Mouse (Mus musculus) testis, postnatal 14 days (tissue): ENCODE data around the gene Ctsj.
"Not testable (repeated sequence)": the region's sequence is repeated elsewhere in the genome, so short reads cannot be mapped to it uniquely, and the experiment has no call there.

Source experiments
- DNase-seq: peaks from one replicate; pipeline ENCODE4 v3.0.0; 2021; ENCODE audit warnings: low spot score

Ctsj gene

DNA sequence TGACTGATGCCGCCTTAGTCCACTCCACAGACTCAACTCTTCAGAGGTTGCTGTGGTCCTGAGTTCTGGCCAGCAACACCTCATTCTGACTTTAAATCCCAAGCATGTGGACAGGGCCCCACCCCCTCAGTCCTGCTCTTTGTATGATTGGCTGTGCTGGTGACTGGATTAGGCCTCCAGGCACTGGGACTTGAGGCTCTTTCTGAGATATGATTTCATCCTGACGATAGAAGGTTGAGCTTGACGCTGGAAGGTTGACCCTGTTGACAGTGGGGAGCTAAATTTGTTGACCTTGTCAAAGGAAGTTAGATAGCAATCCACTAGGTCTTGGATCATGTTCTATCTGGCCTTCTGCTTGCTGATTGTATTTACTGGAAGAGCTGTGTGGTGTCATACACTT is at the start of gene Ctsj:
Gene Ctsj (minus strand): TSS at position 101 of the 400 bp plus-strand sequence.
- no peak for DNase-seq

DNA sequence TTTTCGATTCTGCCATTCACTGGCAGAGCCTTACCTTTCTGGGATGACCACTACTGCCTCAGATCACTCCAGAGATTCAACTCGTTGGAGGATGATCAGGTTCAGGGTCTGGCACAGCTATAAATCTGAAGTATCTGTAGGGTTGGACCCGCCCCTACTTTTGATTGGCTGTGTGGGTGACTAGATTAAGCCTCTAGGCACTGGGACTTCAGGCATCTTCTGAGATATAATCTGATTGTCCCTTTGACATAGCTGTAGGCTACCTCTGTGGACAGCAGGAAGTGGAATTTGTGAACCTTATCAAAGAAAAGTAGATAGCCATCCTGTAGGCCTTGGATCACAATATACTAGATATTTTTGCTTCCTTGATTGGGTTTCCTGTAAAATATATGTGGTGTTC is 34.8 kb upstream of the Ctsj start, which contains the start of gene Ctsq:
Gene Ctsq (minus strand): TSS at position 101 of the 400 bp plus-strand sequence.
- no peak for DNase-seq

DNA sequence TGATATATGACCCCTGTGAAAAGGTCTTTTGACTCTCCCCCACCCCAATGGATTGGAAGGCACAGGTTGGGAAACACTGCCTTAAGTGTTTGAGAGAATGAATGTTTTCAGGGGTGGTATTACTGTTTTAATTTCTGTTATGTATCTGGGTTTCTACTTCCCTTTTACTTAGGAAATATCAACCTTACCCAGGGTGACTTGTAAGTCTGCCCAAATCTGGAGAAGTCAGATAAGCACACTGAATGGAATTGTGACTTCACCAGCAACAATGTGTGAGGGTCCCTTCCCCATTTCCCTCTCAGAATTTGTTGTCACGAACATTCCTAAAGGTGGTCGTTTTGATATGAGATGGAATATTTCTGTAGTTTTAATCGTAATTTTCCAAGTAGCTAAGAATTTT is 17.0 kb upstream of the Ctsj start:
- no peak for DNase-seq

DNA sequence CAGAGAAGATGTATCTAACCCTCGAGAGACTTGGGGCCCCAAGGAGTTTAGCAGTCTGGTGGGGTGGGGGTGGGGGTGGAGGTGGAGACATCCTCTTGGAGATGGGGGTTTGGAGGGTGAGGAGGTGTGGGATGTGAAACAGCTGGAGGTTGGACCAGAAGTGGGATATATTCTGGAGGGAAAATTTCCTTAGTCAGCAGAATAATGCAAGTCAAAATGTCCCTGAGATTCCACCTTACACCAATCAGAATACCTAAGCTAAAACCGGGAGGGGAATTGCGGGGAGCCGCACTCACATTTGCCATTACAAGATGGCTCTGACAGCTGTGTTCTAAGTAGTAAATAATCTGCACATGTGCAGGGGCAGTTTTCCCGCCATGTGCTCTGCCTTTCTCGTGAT is 16.1 kb upstream of the Ctsj start:
- no peak for DNase-seq

DNA sequence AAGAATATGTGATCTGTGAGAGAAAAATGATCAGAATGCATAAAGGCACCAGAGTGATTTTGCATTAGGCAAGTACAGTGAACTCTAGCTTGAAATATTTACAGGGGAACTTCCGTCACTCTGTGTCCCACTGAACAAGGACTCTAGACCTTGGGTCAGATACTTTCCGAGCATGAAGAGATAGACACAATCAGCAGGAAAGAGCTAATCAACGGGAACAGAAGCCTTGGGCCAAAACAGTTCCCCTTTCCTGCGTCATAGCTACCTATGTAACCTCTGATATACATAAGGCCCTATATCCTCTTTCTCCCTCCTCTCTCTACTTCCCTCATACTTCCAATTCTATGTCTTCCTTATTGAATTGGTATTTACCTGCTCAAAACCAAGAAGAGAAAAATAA is 4.4 kb upstream of the Ctsj start:
- DNase-seq, result no peak

DNA sequence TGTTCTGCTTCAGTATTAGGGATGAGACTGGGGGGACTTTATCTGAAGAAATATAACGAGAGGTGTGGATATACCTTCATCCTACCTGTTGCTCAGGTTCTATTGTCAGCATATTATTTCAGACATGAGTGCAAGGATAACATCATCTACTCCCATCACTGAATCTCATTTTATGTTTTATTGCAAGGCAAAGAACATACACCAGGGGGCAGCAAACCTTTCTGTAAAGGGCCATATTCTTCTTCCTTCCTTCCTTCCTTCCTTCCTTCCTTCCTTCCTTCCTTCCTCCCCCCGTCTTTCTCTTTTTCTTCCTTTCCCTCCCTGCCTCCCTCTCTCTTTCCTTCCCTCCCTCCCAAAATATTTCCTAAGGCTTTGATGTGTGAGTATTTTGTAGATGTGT is 8.2 kb downstream of the Ctsj start:
- no peak for DNase-seq

DNA sequence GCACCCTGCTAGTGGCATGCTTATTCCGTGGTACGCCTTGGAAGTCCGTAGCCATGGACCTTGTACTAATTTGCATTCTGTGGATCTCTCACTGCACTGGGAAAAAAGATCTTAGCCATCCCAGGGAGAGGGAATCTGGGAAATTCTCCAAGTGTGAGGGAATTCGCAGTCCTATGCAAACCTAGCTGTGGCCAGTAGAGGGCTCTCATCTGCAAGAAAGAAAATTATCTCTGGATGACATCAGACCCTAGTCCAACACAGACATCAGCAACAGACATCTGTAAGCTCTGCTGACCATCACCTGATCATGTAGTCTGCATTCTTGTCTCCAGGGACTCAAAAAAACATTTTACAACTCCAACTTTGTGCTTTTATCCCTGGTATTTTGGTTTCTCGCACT is 18.8 kb downstream of the Ctsj start:
- DNase-seq, result not testable (repeated sequence)

DNA sequence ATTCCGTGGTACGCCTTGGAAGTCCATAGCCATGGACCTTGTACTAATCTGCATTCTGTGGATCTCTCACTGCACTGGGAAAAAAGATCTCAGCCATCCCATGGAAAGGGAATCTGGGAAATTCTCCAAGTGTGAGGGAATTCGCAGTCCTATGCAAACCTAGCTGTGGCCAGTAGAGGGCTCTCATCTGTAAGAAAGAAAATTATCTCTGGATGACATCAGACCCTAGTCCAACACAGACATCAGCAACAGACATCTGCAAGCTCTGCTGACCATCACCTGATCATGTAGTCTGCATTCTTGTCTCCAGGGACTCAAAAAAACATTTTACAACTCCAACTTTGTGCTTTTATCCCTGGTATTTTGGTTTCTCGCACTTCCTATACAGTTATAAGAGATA is 33.4 kb downstream of the Ctsj start:
- DNase-seq, result not testable (repeated sequence)

DNA sequence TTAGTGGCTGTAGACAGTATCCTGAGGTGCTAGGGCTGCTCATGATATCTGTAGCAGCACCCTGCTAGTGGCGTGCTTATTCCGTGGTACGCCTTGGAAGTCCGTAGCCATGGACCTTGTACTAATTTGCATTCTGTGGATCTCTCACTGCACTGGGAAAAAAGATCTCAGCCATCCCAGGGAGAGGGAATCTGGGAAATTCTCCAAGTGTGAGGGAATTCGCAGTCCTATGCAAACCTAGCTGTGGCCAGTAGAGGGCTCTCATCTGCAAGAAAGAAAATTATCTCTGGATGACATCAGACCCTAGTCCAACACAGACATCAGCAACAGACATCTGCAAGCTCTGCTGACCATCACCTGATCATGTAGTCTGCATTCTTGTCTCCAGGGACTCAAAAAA is 41.8 kb downstream of the Ctsj start:
- not testable (repeated sequence) for DNase-seq

DNA sequence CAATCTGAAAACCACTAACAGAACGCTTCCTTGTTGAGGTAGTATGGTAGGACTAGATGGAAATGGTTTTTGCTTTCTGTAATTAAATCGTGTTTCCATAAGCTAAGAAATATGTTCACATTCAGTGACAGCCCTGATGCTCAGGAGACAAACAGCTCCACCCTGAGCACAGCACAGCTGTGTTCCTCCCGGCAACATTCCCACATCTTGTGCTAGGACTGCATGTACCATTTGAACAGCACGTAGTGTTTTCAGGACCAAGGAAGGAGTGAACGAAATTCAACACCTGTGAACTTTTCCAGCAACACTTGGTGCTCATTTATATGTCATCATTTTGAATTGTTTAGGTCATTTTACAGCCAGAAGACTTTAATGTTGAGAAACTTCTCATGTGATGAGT is 44.1 kb downstream of the Ctsj start:
- DNase-seq, result no peak
